Mouse (Mus musculus): ENCODE data around the gene Syf2.

- TF ChIP-seq POLR2A (IDR thresholded peaks at IDR 0.05; ENCODE audit: low read depth, low read length) (no peak), CTCF (IDR thresholded peaks at IDR 0.05; ENCODE audit: extremely low read depth, insufficient read depth, insufficient read length, insufficient replicate concordance) (no peak)
Measured at GRCm38 (mm10) chr4:134915223-134916050, 15.3 kb upstream of the Syf2 start.
